Mouse (Mus musculus): Measurements from ENCODE around the gene Tmem130. TPM values are rescaled to one million over a fixed set of nuclear protein-coding genes. Genes with fewer than 3 reads are reported as not detected.

Gene Tmem130
- polyA plus RNA-seq, 1 experiment from 2014 or later: 19.6 TPM

DNA sequence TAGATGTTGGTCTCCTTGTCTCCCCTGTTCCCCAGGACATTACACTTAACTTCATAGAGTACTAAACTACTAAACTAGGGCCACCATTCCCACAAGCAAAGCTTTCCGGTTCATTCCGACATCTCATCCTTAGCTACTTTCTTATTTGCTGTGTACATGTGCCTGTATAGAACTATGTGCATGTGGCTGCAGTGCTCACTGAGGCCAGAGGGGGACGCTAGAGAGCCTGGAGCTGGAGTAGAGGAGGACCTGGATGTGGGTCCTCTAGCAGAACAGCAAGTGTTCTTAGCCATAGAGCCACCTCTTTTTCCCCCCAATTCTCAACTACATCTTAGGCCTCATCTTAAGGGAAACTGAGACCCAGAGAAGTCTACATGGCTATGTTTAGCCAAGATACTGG is 36.1 kb downstream of the Tmem130 start:
- H3K9ac ChIP-seq (ENCODE audit: low read length): no peak overlapping the region
- 0 out of 2 replicates have a peak, but pooled peaks cover 2% of the 10 kb centered on the region for H3K27me3 ChIP-seq (ENCODE audit: control insufficient read depth, insufficient read depth, low read length)
- H3K4me1 ChIP-seq (ENCODE audit: control insufficient read depth, insufficient read depth, low read length): no peaks in the 10 kb centered on the region
- no peak overlapping the region for H3K4me3 ChIP-seq (ENCODE audit: low read depth, low read length)
- no peaks in the 10 kb centered on the region for H3K36me3 ChIP-seq (ENCODE audit: control insufficient read depth, insufficient read depth, low read length)
- ATAC-seq (ENCODE audit: insufficient read depth, low FRiP score, low TSS enrichment) (no peak), DNase-seq (ENCODE audit: low spot score) (no peak)
- WGBS: 75% methylated on average over 3 of the region's 3 CpGs
- no peaks in the 10 kb centered on the region for H3K9me3 ChIP-seq (ENCODE audit: control insufficient read depth, low read length)
- no peak overlapping the region for H3K27ac ChIP-seq (ENCODE audit: low read depth, low read length)
- no peak overlapping the region for H3K4me2 ChIP-seq (ENCODE audit: low read depth)

DNA sequence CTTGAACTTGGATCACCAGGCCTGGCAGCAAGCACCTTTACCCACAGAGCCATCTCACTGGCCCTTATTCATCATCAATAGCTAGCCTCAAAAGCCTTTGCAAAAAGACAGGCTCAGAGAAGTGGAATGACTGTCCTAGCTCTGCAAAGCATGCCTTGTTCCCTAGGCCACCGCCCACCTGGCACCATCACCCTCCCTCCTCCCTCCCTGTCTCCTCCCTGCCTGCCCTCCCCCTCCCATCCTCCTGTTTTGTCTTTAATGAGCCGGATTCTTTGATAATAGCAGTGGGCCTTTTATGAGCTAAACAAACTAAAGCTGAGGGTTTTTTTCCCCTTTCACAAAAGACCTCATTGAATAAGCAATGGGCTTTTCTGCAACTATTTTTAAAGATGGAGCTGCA is 36.7 kb downstream of the Tmem130 start:
- H3K27ac ChIP-seq (ENCODE audit: low read depth, low read length): no peak overlapping the region
- WGBS: 19% methylated on average over 2 of the region's 2 CpGs
- H3K36me3 ChIP-seq (ENCODE audit: control insufficient read depth, insufficient read depth, low read length): no peaks in the 10 kb centered on the region
- H3K9me3 ChIP-seq (ENCODE audit: control insufficient read depth, low read length): no peaks in the 10 kb centered on the region
- H3K4me1 ChIP-seq (ENCODE audit: control insufficient read depth, insufficient read depth, low read length): no peaks in the 10 kb centered on the region
- H3K4me3 ChIP-seq (ENCODE audit: low read depth, low read length): no peak overlapping the region
- no peak overlapping the region for H3K4me2 ChIP-seq (ENCODE audit: low read depth)
- H3K27me3 ChIP-seq (ENCODE audit: control insufficient read depth, insufficient read depth, low read length): 0 out of 2 replicates have a peak, but pooled peaks cover 2% of the 10 kb centered on the region
- DNase-seq (ENCODE audit: low spot score) (no peak), ATAC-seq (ENCODE audit: insufficient read depth, low FRiP score, low TSS enrichment) (no peak)
- no peak overlapping the region for H3K9ac ChIP-seq (ENCODE audit: low read length)

DNA sequence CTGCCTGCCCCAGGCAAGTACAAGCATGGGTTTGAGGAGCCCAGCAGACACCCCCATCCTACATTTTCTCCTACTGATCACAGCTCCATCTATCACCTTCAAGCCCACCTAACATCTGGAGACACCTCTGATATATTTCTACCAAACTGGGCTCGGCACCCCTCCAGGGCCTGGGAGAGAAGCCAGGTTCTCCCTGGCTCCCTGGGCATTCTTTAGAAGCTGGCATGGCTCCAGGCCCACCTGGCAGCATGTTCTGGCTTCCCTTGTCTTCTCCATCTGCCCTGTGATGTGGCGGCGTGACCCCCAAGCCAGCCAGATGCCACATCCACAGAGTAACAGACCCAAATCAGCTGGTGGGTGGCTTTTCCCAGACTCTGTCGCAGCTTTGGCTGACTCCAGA is 41.3 kb downstream of the Tmem130 start:
- Histone ChIP-seq H3K27ac (ENCODE audit: low read depth, low read length) (no peak overlapping the region), H3K9me3 (ENCODE audit: control insufficient read depth, low read length) (no peaks in the 10 kb centered on the region), H3K9ac (ENCODE audit: low read length) (no peak overlapping the region), H3K36me3 (ENCODE audit: control insufficient read depth, insufficient read depth, low read length) (no peaks in the 10 kb centered on the region), H3K4me2 (ENCODE audit: low read depth) (no peak overlapping the region), H3K4me1 (ENCODE audit: control insufficient read depth, insufficient read depth, low read length) (no peaks in the 10 kb centered on the region), H3K27me3 (ENCODE audit: control insufficient read depth, insufficient read depth, low read length) (no peaks in the 10 kb centered on the region), H3K4me3 (ENCODE audit: low read depth, low read length) (no peak overlapping the region)
- DNase-seq (ENCODE audit: low spot score) (no peak), ATAC-seq (ENCODE audit: insufficient read depth, low FRiP score, low TSS enrichment) (no peak)
- WGBS: 82% methylated on average over 4 of the region's 4 CpGs

DNA sequence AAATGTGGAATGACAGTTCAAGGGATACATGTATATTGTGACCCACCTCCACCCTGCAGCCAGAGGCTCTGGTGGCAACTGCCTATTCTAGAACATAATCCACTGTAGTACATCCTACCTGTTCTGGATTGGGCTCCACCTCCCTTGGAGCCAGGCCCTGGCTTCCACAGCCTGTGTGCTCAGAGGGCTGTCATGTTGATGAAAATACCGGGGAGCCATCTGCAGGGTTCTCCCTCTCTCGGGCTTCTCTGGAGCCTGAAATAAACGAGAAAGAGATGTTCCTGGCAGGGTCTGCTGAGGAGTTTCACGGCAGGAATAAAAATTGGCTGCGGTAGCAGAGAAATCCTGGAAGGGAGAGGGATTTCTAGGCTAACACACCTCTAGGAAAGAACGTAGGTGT is 41.8 kb downstream of the Tmem130 start:
- H3K4me2 ChIP-seq (ENCODE audit: low read depth): no peak overlapping the region

DNA sequence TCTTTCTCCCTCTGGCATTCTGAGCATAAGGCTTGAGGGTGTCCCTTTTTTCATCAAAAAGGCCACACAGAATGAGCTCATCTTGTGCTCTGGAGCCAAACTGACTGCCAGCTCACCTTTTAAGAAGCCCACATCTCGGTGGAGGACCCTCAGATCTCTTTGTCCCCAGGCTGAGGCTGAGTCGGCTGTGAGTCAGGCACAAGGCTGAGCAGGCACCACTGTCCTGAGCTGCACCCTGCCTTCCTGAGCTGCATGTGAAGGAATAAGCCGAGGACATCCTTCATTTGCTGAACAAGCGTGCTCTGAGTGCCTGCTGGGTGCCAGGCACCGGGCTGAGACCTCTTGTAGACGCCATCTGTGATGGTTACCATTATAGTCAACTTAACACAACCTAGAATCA is 44.4 kb downstream of the Tmem130 start:
- no peak overlapping the region for H3K9ac ChIP-seq (ENCODE audit: low read length)
- 73% methylated on average over 6 of the region's 6 CpGs for WGBS
- H3K9me3 ChIP-seq (ENCODE audit: control insufficient read depth, low read length): no peaks in the 10 kb centered on the region
- H3K4me2 ChIP-seq (ENCODE audit: low read depth): no peak overlapping the region
- ATAC-seq (ENCODE audit: insufficient read depth, low FRiP score, low TSS enrichment) (no peak), DNase-seq (ENCODE audit: low spot score) (no peak)
- H3K36me3 ChIP-seq (ENCODE audit: control insufficient read depth, insufficient read depth, low read length): no peaks in the 10 kb centered on the region
- no peak overlapping the region for H3K27ac ChIP-seq (ENCODE audit: low read depth, low read length)
- no peaks in the 10 kb centered on the region for H3K4me1 ChIP-seq (ENCODE audit: control insufficient read depth, insufficient read depth, low read length)
- H3K27me3 ChIP-seq (ENCODE audit: control insufficient read depth, insufficient read depth, low read length): no peaks in the 10 kb centered on the region
- no peak overlapping the region for H3K4me3 ChIP-seq (ENCODE audit: low read depth, low read length)

More for the DNA sequence above, 41.8 kb downstream of the Tmem130 start:
- DNase-seq (ENCODE audit: low spot score): no peak
- ATAC-seq (ENCODE audit: insufficient read depth, low FRiP score, low TSS enrichment): no peak
- Histone ChIP-seq H3K36me3 (ENCODE audit: control insufficient read depth, insufficient read depth, low read length) (no peaks in the 10 kb centered on the region), H3K4me3 (ENCODE audit: low read depth, low read length) (no peak overlapping the region), H3K27ac (ENCODE audit: low read depth, low read length) (no peak overlapping the region), H3K4me1 (ENCODE audit: control insufficient read depth, insufficient read depth, low read length) (no peaks in the 10 kb centered on the region), H3K9ac (ENCODE audit: low read length) (no peak overlapping the region), H3K9me3 (ENCODE audit: control insufficient read depth, low read length) (no peaks in the 10 kb centered on the region), H3K27me3 (ENCODE audit: control insufficient read depth, insufficient read depth, low read length) (no peaks in the 10 kb centered on the region)
- WGBS: 83% methylated on average over 6 of the region's 6 CpGs

DNA sequence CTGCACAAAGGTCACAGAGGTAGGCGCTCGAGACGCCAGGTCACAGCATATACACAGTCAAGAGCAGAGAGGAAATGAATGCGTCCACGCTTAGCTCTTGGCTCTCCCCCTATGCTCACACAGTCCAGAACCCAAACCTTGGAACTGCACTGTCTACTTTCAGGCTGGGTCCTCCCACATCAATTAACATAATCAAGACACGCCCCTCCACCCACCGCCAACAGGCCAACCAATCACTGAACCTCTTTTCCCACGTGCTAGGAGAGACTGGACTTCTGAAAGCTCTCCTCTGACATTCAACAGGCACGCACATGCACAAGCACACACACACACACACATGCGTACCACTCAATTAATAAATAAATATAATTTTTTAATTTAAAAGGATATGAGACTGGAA is 48.2 kb downstream of the Tmem130 start:
- no peaks in the 10 kb centered on the region for H3K36me3 ChIP-seq (ENCODE audit: control insufficient read depth, insufficient read depth, low read length)
- H3K27me3 ChIP-seq (ENCODE audit: control insufficient read depth, insufficient read depth, low read length): no peaks in the 10 kb centered on the region
- H3K9me3 ChIP-seq (ENCODE audit: control insufficient read depth, low read length): no peaks in the 10 kb centered on the region
- ATAC-seq (ENCODE audit: insufficient read depth, low FRiP score, low TSS enrichment) (no peak), DNase-seq (ENCODE audit: low spot score) (no peak)
- no peak overlapping the region for H3K4me2 ChIP-seq (ENCODE audit: low read depth)
- H3K4me3 ChIP-seq (ENCODE audit: low read depth, low read length): no peak overlapping the region
- H3K9ac ChIP-seq (ENCODE audit: low read length): no peak overlapping the region
- H3K27ac ChIP-seq (ENCODE audit: low read depth, low read length): no peak overlapping the region
- 84% methylated on average over 10 of the region's 10 CpGs for WGBS
- H3K4me1 ChIP-seq (ENCODE audit: control insufficient read depth, insufficient read depth, low read length): no peaks in the 10 kb centered on the region

DNA sequence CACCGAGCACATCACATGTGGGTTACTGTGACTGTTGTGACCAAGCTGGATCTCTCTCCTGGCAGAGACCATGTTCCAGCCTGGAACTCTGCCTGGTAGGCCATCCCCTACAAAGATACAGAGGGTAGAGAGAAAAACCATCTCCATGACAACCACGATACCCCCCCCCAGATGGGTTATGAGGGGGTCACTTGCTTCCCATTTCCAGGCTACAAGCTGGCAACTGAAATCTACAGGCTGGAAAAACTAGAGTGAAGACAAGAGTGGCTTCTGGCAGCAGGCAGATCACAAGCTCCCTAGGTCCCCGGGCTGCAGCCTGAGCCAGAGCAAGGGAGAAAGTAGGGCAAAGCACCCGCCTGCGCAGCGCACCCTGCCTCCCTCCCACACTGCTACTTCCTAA is 54.0 kb downstream of the Tmem130 start:
- Histone ChIP-seq H3K27ac (ENCODE audit: low read depth, low read length) (no peak overlapping the region), H3K36me3 (ENCODE audit: control insufficient read depth, insufficient read depth, low read length) (no peaks in the 10 kb centered on the region), H3K4me2 (ENCODE audit: low read depth) (no peak overlapping the region), H3K9me3 (ENCODE audit: control insufficient read depth, low read length) (no peaks in the 10 kb centered on the region), H3K4me3 (ENCODE audit: low read depth, low read length) (no peak overlapping the region), H3K9ac (ENCODE audit: low read length) (no peak overlapping the region), H3K27me3 (ENCODE audit: control insufficient read depth, insufficient read depth, low read length) (no peaks in the 10 kb centered on the region), H3K4me1 (ENCODE audit: control insufficient read depth, insufficient read depth, low read length) (no peaks in the 10 kb centered on the region)
- DNase-seq (ENCODE audit: low spot score): no peak
- 86% methylated on average over 6 of the region's 6 CpGs for WGBS
- no peak for ATAC-seq (ENCODE audit: insufficient read depth, low FRiP score, low TSS enrichment)

DNA sequence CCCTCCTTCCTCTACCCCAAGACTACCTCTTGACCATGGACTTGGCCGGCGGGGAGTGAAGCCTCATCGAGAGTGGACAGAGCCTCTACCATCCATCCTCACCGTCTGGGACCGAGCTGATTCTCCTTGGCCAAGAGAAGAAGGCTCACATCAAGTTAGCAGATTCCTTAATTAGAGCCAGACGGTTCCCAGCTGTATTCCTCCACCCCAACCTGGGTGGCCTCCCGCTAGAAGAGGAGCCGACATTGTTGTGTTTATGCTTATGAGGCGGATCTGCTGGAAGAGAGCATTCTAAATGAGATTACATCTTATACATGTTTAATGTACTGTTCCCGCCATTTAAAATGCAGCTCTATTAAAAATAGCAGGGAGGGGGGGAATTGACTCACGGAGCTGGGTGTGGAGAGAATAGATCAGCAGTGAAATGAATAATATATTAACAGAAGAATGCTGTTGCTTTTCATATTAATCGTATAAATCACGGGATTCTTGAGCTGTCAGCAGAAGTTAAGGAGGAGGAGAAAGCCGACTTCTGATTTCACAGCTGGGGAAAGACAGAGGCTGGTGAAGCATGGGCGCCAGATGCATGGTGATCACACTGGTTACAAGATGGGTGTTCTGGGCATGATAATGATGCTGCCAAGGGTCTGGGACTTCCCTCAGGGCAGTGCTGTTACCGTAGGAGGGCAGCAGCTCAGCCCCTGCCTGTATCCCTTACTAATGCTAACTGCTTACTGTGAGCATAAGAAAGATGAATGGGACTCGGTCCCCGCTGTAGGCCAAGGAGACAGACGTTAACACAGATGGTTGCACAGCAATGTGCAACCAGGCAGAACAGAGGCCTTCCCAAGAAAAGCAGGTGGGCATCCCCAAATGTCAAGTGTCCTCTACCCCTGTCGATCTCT is 57.9 kb downstream of the Tmem130 start:
- H3K36me3 ChIP-seq (ENCODE audit: control insufficient read depth, insufficient read depth, low read length): no peaks in the 10 kb centered on the region
- 67% methylated on average over 20 of the region's 20 CpGs for WGBS
- H3K27me3 ChIP-seq (ENCODE audit: control insufficient read depth, insufficient read depth, low read length): no peaks in the 10 kb centered on the region
- no peak overlapping the region for H3K4me3 ChIP-seq (ENCODE audit: low read depth, low read length)
- H3K27ac ChIP-seq (ENCODE audit: low read depth, low read length): no peak overlapping the region
- H3K4me1 ChIP-seq (ENCODE audit: control insufficient read depth, insufficient read depth, low read length): no peaks in the 10 kb centered on the region
- peak; percentile 63; the same call in 1 of the 2 replicates for ATAC-seq (ENCODE audit: insufficient read depth, low FRiP score, low TSS enrichment)
- DNase-seq (ENCODE audit: low spot score): peak; percentile 26
- H3K9me3 ChIP-seq (ENCODE audit: control insufficient read depth, low read length): no peaks in the 10 kb centered on the region
- no peak overlapping the region for H3K9ac ChIP-seq (ENCODE audit: low read length)
- no peak overlapping the region for H3K4me2 ChIP-seq (ENCODE audit: low read depth)
